Mouse (Mus musculus) lung, postnatal 4 days (tissue): ENCODE measurements around the gene Lrp2.

Experiments
- DNase-seq, 2 experiments: peaks; one replicate each; pipeline ENCODE4 v3.0.0; 2021

Lrp2 gene

GRCm38 (mm10) chr2:69493130-69493529 is 92.7 kb downstream of the Lrp2 start:
- DNase-seq: no peak

GRCm38 (mm10) chr2:69480965-69481364 is 104.9 kb downstream of the Lrp2 start:
- no peak for DNase-seq

DNA sequence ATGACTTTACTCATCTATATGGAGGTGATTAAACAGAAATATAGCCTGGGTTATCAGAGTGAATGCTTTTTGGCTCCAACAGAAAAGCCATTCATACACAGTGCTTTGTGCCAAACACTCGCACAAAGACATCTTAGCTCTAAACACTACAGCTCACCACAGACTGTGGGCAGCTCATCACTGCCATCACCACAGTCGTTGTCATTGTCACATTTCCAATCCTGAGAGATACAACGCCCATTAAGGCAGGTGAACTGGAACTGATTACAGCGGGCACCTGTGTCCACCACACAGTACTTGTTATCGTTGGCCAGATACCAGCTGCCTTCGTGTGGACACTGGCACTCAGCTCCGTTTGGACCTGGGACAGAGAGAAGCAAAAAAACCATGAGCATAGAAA is 106.0 kb downstream of the Lrp2 start:
- DNase-seq: no peak

- DNase-seq: no peak
These were observed 109.0 kb downstream of the Lrp2 start for GRCm38 (mm10) chr2:69476901-69477300.

DNA sequence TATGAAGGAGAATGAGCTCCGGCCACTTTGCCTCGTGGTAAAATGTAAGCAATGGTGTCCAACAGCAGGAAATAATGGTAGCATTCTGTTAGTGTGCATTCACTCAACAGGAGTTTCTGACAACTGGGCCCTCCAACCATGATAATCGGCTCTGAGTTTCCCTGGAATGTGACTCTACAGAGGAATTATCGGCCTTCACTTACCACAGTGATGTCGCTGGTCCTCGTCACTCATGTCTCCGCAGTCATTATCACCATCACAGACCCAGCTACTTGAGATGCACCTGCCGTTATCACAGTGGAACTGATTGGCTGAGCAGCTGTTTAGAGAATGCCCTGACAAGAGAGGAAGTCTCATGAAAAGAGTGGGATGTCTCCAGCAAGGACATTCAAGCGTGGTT is 110.7 kb downstream of the Lrp2 start:
- DNase-seq: no peak

GRCm38 (mm10) chr2:69471837-69472236 is 114.0 kb downstream of the Lrp2 start:
- DNase-seq: peak in 1 of 2 experiments; percentile 27

- no peak for DNase-seq
These were observed 122.3 kb downstream of the Lrp2 start for GRCm38 (mm10) chr2:69463609-69464008.

GRCm38 (mm10) chr2:69459481-69459880 is 126.4 kb downstream of the Lrp2 start:
- DNase-seq: no peak

- DNase-seq: no peak
These were observed 134.7 kb downstream of the Lrp2 start for GRCm38 (mm10) chr2:69451128-69451527.

DNA sequence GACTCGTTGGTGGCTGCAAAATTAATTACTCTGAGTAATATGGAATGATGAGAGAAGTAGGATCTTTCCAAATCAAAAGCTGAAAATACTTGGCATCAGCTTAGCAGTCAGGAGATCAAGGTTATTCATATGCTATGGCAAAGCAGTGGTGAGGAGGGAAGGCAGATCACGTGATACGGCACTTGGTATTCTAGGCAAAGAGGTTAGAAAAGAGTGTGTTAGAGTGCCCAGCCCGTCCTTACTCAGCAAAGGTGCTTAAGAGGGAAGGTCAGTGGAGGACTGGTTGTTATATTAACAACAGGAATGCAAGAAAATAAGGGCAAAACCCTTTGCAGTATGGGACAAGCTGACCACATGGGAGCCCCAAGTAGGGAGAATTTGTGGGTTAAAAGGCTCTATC is 137.3 kb downstream of the Lrp2 start:
- DNase-seq: no peak

GRCm38 (mm10) chr2:69445896-69446472 is 139.9 kb downstream of the Lrp2 start:
- no peak for DNase-seq

DNA sequence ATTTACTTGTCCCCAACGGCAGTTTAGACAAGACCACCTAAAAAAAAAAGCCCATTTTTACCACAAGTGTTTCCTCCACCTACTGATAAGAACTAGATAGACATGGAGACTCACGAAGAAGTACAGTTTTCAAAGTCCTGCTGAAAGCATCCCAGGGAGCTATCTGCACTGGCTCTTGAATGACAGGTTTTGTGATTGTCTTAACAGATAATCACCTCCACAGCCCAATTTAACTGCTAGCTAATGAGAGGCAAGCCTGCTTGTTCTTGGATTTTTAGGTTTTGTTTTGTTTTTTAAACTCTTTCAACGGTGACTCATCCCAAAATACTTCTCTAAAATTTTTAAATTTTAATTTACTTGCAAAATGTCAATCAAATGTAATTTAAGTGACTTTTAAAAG is 144.2 kb downstream of the Lrp2 start:
- DNase-seq: no peak

DNA sequence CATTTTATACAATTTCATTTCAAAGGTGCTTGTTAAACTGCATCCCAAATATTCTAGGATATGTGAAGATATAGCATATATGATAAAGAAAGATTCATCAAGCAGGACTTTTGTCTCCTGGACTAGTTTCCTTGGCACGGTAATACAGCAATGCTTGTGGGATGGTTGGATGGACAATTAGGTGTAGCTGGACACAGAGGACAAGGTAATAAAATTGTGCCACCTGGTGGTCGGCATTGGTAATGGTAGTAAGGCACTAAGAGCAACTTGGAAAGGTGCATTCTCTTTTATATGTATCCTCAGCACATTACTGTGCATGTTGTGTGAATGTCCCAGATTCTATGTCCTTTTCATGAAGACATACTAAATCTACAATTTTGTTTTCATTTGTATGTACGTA is 157.7 kb downstream of the Lrp2 start:
- DNase-seq: peak in 1 of 2 experiments; percentile 63

GRCm38 (mm10) chr2:69427141-69427540 is 158.7 kb downstream of the Lrp2 start:
- no peak for DNase-seq

- DNase-seq: no peak
These were observed 159.8 kb downstream of the Lrp2 start for GRCm38 (mm10) chr2:69426081-69426480.

DNA sequence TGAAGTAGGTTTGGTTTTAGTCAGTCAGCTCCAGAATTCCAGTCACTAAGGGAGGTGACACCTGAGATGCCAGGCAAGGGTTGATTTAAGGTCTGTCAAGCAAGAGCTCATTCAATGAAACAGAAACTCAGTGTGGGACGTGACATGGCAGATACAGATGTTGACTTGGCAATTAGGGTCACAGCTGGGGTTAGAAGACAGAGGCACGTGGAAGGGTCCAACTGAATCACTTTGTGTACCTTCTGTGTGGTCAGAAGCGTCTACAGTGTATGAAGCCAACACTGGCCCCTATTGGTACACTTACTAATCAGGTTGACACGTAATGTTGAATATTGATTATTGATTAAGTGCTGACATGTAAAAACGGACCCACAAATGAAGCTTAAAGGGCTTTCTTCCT is 161.0 kb downstream of the Lrp2 start:
- DNase-seq: no peak

DNA sequence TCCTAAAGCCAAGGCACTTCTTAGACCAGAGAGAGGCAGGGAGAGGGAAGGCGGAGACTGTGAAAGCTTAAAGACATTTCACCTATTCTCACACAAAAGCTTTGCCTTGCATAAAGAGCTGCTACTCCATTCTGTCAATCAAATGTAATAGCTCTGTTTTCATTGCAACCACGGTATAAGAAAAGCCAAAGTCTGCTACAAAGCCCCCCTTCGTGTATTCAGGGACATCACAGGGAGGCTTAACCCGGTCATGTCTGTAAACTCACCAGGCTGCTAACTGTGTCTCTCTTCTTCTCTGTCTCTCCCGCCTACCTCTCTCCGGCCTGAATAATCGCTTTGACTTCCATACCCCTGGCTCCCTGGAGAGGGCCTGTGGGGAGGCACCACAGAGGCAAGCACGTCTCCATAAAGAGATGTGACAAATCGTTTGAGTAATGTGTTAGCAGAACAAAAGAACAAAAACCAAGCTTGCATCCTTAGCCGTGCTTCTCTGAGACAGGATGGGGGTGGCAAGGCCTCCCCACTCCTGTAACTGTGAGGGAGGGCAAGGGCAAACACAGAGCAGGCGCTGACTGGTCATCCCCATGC is 167.5 kb downstream of the Lrp2 start:
- DNase-seq: no peak

DNA sequence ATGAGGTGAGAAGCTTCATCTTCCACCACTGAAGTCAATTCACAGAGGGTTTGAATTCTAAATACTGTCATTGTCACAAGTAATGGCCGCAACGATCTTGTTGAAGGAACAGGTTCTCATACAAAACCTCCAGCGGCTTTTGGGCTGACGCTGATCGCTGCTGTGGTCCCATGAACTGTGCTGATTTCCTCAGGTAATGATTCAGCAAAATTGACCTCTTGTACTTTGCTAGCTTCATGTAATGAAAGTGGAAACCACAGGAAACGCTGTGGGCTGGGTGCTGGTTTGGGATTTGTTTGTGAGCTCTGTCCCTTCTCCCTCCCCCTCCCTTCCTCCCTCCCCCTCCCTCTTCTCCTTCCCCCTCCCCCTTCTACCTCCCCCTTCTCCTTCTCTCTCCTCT is 170.8 kb downstream of the Lrp2 start:
- no peak for DNase-seq

- no peak for DNase-seq
These were observed 171.3 kb downstream of the Lrp2 start for GRCm38 (mm10) chr2:69414539-69414938.

GRCm38 (mm10) chr2:69405692-69406091 is 180.2 kb downstream of the Lrp2 start:
- DNase-seq: no peak

- DNase-seq: no peak
These were observed 183.6 kb downstream of the Lrp2 start for GRCm38 (mm10) chr2:69402309-69402708.

DNA sequence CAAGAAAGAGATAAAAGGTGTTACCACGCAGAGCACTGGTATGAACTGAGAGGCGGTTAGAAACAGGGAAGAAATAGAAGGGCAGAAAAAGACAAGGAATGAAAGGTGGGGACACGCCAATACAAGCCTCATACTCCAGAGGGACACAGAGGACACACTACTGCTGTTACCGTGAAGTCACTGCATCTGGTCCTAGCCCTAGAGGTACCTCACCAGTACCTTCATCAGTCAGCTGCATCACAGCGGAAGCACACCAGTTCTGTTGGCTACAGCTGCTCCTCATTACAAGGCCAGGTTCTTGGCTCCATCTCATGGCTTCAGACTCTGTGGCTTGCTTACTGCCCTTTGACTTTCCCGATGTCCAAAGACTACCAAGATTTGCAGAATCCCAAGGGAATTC is 184.0 kb downstream of the Lrp2 start:
- DNase-seq: no peak

- DNase-seq: no peak
These were observed 184.8 kb downstream of the Lrp2 start for GRCm38 (mm10) chr2:69400866-69401604.

DNA sequence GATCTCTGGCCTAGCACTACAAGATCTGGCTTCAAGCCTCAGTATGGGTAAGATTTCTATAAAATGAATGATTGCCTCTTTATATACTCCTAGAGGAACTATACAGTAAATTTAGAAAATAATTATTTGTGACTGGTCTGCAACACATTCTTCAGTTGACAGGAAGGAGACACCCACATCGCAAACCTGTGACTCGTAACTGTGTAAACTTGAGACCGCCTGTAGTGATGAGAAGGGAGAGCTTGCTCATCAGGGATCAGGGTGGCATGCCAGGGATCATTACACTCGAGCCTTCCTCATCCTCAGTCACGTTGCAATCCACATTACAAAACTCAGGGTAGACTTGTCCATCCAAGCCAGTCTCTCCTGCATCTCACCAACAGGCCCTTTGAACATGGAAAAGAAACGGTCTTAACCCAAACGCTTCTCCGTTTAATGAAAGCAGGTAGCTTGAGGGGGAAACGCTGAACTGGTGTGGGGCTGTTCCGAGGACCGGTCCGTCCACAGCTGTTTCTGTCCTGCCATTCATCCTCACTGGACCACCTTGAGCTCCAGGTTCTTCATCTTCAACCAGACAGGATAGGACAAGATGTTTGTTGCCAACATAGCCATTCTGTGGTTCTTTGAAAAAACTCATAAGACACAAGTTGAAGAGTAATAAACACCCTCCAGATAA is 189.0 kb downstream of the Lrp2 start:
- DNase-seq: no peak
